Mouse (Mus musculus): ENCODE data around the gene Rab3a. TPM values are rescaled to one million over a fixed set of nuclear protein-coding genes. Genes with fewer than 3 reads are reported as not detected.

Gene Rab3a
- total RNA-seq, 1 experiment = 4.3 TPM

DNA sequence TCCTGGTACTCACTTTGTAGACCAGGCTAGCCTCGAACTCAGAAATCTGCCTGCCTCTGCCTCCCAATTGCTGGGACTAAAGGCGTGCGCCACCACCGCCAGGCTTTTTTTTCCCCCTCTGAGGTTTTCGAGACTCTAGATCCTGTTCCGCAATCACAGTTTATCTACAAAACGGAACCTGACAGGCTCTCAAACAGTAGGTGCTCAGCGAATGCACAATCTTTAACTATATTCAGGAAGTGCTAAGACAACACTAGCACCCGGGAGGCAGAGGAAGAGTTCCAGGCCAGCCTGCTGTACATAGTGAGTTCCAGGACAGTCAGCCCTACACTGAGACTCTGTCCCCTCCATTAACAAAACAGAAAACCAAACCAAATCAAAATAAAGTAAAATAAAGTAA is 10.8 kb downstream of the Rab3a start:
- DNase-seq (ENCODE audit: low read depth, low spot score) = no peak
- Histone ChIP-seq H3K4me3 (ENCODE audit: insufficient read depth in 1 of 2, low read depth in 1 of 2, low read length in 2 of 2, poor library complexity in 1 of 2, severe bottlenecking in 1 of 2) (peak overlapping the region in 1 of 2 experiments; percentile 80; a peak in 3 of 4 replicates), H3K9ac (ENCODE audit: insufficient read depth, low read depth, low read length, poor library complexity, severe bottlenecking) (no peak overlapping the region), H3K4me1 (ENCODE audit: control insufficient read depth in 2 of 2, insufficient read depth in 2 of 2, low read length in 2 of 2, poor library complexity in 1 of 2) (peaks cover 14 to 33% of the 10 kb centered on the region in 2 experiments), H3K27ac (ENCODE audit: insufficient read depth, low read depth, low read length, poor library complexity, severe bottlenecking) (no peak overlapping the region), H3K36me3 (ENCODE audit: control insufficient read depth, insufficient read depth, low read length, poor library complexity, severe bottlenecking) (peaks cover 23% of the 10 kb centered on the region; the same call in 1 of the 2 replicates), H3K9me3 (ENCODE audit: control insufficient read depth, insufficient read depth, low read depth, low read length) (no peaks in the 10 kb centered on the region)
- TF ChIP-seq HCFC1 (IDR thresholded peaks at IDR 0.05; ENCODE audit: borderline replicate concordance, insufficient read depth, low read length) = no peak
- no peak for TF ChIP-seq MAFK (IDR thresholded peaks at IDR 0.05; ENCODE audit: insufficient read depth, low read depth, low read length)
- no peak for TF ChIP-seq ZC3H11A (IDR thresholded peaks at IDR 0.05; ENCODE audit: borderline replicate concordance, low read depth, low read length)
- no peak for TF ChIP-seq ZNF384 (IDR thresholded peaks at IDR 0.05; ENCODE audit: low read depth, low read length)
- TF ChIP-seq CHD2 (IDR thresholded peaks at IDR 0.05; ENCODE audit: low read depth, low read length) = no peak
- in situ Hi-C loops (cut with MboI; ENCODE audit: low sequenced_read_pairs in 2 of 2, unreplicated experiment in 2 of 2) = no loop called here

DNA sequence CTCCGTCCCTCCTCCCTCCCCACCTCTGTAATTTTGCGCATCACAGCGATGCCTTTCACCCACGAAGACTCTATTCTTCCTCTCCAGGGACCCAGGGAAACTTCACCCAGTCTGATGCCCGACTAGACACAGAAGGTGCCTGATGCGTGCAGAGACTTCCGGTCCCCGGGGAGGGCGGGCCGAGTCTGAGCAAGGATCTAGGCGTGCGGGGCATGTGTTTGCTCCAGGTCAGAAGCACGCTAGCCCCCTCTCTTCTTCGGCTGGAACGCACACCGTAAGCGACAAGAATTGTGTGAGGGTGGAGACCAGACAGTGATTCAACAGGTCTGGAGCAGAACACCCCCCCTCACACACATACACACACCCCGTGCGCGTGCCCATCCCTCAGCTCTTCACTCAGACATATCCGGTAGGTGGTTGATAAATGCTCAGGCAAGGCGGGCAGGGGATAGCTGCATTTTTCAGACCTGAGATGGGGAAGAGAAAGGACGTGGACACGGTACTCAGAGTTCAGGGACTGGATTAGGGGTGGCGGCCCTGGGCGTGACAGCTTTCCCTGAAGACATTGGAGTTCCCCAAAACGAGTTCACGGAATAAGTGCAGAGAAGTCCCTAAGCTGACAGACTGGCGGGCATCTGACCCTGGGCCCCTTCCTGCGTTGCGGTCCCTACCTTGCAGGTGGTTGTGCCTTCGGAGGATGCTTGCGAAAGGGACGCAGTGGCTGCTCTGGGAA is 11.5 kb downstream of the Rab3a start:
- H3K36me3 ChIP-seq (ENCODE audit: control insufficient read depth, insufficient read depth, low read length, poor library complexity, severe bottlenecking) = peaks cover 29% of the 10 kb centered on the region; the same call in 1 of the 2 replicates
- peak overlapping the region; percentile 79 for H3K9ac ChIP-seq (ENCODE audit: insufficient read depth, low read depth, low read length, poor library complexity, severe bottlenecking)
- peaks cover 14 to 37% of the 10 kb centered on the region in 2 experiments for H3K4me1 ChIP-seq (ENCODE audit: control insufficient read depth in 2 of 2, insufficient read depth in 2 of 2, low read length in 2 of 2, poor library complexity in 1 of 2)
- no peak for DNase-seq (ENCODE audit: low read depth, low spot score)
- no peak overlapping the region for H3K27ac ChIP-seq (ENCODE audit: insufficient read depth, low read depth, low read length, poor library complexity, severe bottlenecking)
- H3K9me3 ChIP-seq (ENCODE audit: control insufficient read depth, insufficient read depth, low read depth, low read length) = no peaks in the 10 kb centered on the region
- TF ChIP-seq ZC3H11A (IDR thresholded peaks at IDR 0.05; ENCODE audit: borderline replicate concordance, low read depth, low read length) (no peak), CHD2 (IDR thresholded peaks at IDR 0.05; ENCODE audit: low read depth, low read length) (no peak), ZNF384 (IDR thresholded peaks at IDR 0.05; ENCODE audit: low read depth, low read length) (no peak), MAFK (IDR thresholded peaks at IDR 0.05; ENCODE audit: insufficient read depth, low read depth, low read length) (no peak), HCFC1 (IDR thresholded peaks at IDR 0.05; ENCODE audit: borderline replicate concordance, insufficient read depth, low read length) (no peak)
- in situ Hi-C loops (cut with MboI; ENCODE audit: low sequenced_read_pairs in 2 of 2, unreplicated experiment in 2 of 2) = no loop called here
- H3K4me3 ChIP-seq (ENCODE audit: insufficient read depth in 1 of 2, low read depth in 1 of 2, low read length in 2 of 2, poor library complexity in 1 of 2, severe bottlenecking in 1 of 2) = peak overlapping the region; percentile 77 to 80

- in situ Hi-C loops (cut with MboI; ENCODE audit: low sequenced_read_pairs in 2 of 2, unreplicated experiment in 2 of 2) = no loop called here
- Histone ChIP-seq H3K9me3 (ENCODE audit: control insufficient read depth, insufficient read depth, low read depth, low read length) (no peaks in the 10 kb centered on the region), H3K27ac (ENCODE audit: insufficient read depth, low read depth, low read length, poor library complexity, severe bottlenecking) (no peak overlapping the region; the same call in 1 of the 2 replicates)
Observed at GRCm38 (mm10) chr8:70766571-70767440, 12.3 kb downstream of the Rab3a start.

GRCm38 (mm10) chr8:70767503-70767902 is 13.0 kb downstream of the Rab3a start:
- in situ Hi-C loops (cut with MboI; ENCODE audit: low sequenced_read_pairs in 2 of 2, unreplicated experiment in 2 of 2) = no loop called here
- TF ChIP-seq CHD2 (IDR thresholded peaks at IDR 0.05; ENCODE audit: low read depth, low read length) (no peak), HCFC1 (IDR thresholded peaks at IDR 0.05; ENCODE audit: borderline replicate concordance, insufficient read depth, low read length) (no peak), MAFK (IDR thresholded peaks at IDR 0.05; ENCODE audit: insufficient read depth, low read depth, low read length) (no peak)

More at GRCm38 (mm10) chr8:70766571-70767440, 12.3 kb downstream of the Rab3a start:
- peak overlapping the region; percentile 77 to 80 for H3K4me3 ChIP-seq (ENCODE audit: insufficient read depth in 1 of 2, low read depth in 1 of 2, low read length in 2 of 2, poor library complexity in 1 of 2, severe bottlenecking in 1 of 2)
- H3K4me1 ChIP-seq (ENCODE audit: control insufficient read depth in 2 of 2, insufficient read depth in 2 of 2, low read length in 2 of 2, poor library complexity in 1 of 2) = peaks cover 8 to 39% of the 10 kb centered on the region in 2 experiments
- H3K36me3 ChIP-seq (ENCODE audit: control insufficient read depth, insufficient read depth, low read length, poor library complexity, severe bottlenecking) = peaks cover 37% of the 10 kb centered on the region; the same call in 1 of the 2 replicates
- TF ChIP-seq HCFC1 (IDR thresholded peaks at IDR 0.05; ENCODE audit: borderline replicate concordance, insufficient read depth, low read length) (no peak), CHD2 (IDR thresholded peaks at IDR 0.05; ENCODE audit: low read depth, low read length) (no peak), ZNF384 (IDR thresholded peaks at IDR 0.05; ENCODE audit: low read depth, low read length) (no peak), ZC3H11A (IDR thresholded peaks at IDR 0.05; ENCODE audit: borderline replicate concordance, low read depth, low read length) (no peak)
- H3K9ac ChIP-seq (ENCODE audit: insufficient read depth, low read depth, low read length, poor library complexity, severe bottlenecking) = peak overlapping the region; percentile 79
- peak; percentile 86 for DNase-seq (ENCODE audit: low read depth, low spot score)

More at GRCm38 (mm10) chr8:70767503-70767902, 13.0 kb downstream of the Rab3a start:
- Histone ChIP-seq H3K27ac (ENCODE audit: insufficient read depth, low read depth, low read length, poor library complexity, severe bottlenecking) (no peak overlapping the region), H3K9ac (ENCODE audit: insufficient read depth, low read depth, low read length, poor library complexity, severe bottlenecking) (no peak overlapping the region), H3K4me1 (ENCODE audit: control insufficient read depth in 2 of 2, insufficient read depth in 2 of 2, low read length in 2 of 2, poor library complexity in 1 of 2) (peaks cover 3 to 38% of the 10 kb centered on the region in 2 experiments), H3K4me3 (ENCODE audit: insufficient read depth in 1 of 2, low read depth in 1 of 2, low read length in 2 of 2, poor library complexity in 1 of 2, severe bottlenecking in 1 of 2) (no peak overlapping the region), H3K36me3 (ENCODE audit: control insufficient read depth, insufficient read depth, low read length, poor library complexity, severe bottlenecking) (peaks cover 41% of the 10 kb centered on the region; the same call in 1 of the 2 replicates), H3K9me3 (ENCODE audit: control insufficient read depth, insufficient read depth, low read depth, low read length) (no peaks in the 10 kb centered on the region)
- no peak for DNase-seq (ENCODE audit: low read depth, low spot score)
